Mouse (Mus musculus): ENCODE measurements around the gene Ttc23l. TPM values are rescaled to one million over a fixed set of nuclear protein-coding genes. Genes with fewer than 3 reads are reported as not detected.

Gene Ttc23l
- polyA plus RNA-seq (2014; fragmentation: Nextera tagmentation; extraction: Ambion mirVana) = not detected in 2 replicates

DNA sequence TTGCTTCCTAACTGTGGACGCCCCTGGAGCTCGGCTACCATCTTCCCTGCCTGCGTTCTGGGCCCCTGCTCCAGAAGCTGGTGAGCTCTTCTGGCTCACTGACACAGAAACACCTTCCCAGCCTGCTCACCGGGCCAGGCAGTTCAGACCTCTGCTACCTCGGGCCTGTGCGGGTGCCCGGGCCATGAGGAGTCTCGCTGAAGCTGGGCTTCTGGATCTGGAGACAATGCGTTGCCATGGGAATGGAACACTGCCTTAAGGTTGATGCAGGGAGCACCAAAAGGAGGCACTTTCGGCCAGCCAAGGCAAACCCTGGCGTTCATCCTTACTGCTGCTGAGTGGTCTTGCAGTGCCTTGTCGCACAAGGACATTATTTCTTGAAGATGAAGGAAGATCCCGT, at the start of gene Ttc23l:
Ttc23l (minus strand) TSS at position 204 of the 400 bp plus-strand sequence.
- no peaks in the 10 kb centered on the region for H3K27me3 ChIP-seq (ENCODE audit: control insufficient read depth, insufficient read depth, low read length)
- 88% methylated on average over 13 of the region's 13 CpGs for WGBS
- no peak within 1 kb of the TSS for H3K4me3 ChIP-seq (ENCODE audit: low read depth, low read length)
- H3K36me3 ChIP-seq (ENCODE audit: control insufficient read depth, insufficient read depth, low read length) = no peaks in the 10 kb centered on the region
- no peak within 1 kb of the TSS for H3K27ac ChIP-seq (ENCODE audit: low read depth, low read length)
- H3K4me2 ChIP-seq (ENCODE audit: low read depth, low read length) = no peak within 1 kb of the TSS
- H3K4me1 ChIP-seq (ENCODE audit: control insufficient read depth, insufficient read depth, low read length) = no peaks in the 10 kb centered on the region
- H3K9ac ChIP-seq (replicated peaks; ENCODE audit: low read depth, low read length) = no peak within 1 kb of the TSS
- no peak for ATAC-seq (ENCODE audit: low read depth)
- H3K9me3 ChIP-seq (ENCODE audit: control insufficient read depth, low read length) = no peaks in the 10 kb centered on the region

DNA sequence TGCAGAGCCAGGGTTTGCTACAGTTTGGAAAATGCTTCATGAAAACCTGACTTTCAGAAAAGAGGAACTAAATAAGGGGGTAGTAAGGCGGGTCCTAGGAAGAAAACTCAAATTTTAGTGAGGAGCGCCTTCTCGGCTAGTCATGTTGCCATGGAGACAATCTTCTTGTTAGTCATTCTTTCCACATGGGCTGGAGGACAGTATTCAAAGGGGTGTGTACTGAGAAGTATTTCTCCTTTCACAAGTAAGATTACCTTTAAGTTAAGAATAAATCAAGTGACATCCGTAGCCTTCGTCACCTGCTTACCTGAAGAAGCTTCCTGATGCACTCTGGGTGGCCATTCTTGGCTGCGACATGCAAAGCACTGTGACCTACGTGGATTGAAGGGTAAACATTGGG, 40.9 kb upstream of the Ttc23l start:
- 59% methylated on average over 7 of the region's 7 CpGs for WGBS
- no peaks in the 10 kb centered on the region for H3K27me3 ChIP-seq (ENCODE audit: control insufficient read depth, insufficient read depth, low read length)
- no peak overlapping the region for H3K27ac ChIP-seq (ENCODE audit: low read depth, low read length)
- no peaks in the 10 kb centered on the region for H3K36me3 ChIP-seq (ENCODE audit: control insufficient read depth, insufficient read depth, low read length)
- no peaks in the 10 kb centered on the region for H3K9me3 ChIP-seq (ENCODE audit: control insufficient read depth, low read length)
- H3K9ac ChIP-seq (replicated peaks; ENCODE audit: low read depth, low read length) = no peak overlapping the region
- H3K4me3 ChIP-seq (ENCODE audit: low read depth, low read length) = no peak overlapping the region
- no peak for ATAC-seq (ENCODE audit: low read depth)
- no peaks in the 10 kb centered on the region for H3K4me1 ChIP-seq (ENCODE audit: control insufficient read depth, insufficient read depth, low read length)
- no peak overlapping the region for H3K4me2 ChIP-seq (ENCODE audit: low read depth, low read length)

DNA sequence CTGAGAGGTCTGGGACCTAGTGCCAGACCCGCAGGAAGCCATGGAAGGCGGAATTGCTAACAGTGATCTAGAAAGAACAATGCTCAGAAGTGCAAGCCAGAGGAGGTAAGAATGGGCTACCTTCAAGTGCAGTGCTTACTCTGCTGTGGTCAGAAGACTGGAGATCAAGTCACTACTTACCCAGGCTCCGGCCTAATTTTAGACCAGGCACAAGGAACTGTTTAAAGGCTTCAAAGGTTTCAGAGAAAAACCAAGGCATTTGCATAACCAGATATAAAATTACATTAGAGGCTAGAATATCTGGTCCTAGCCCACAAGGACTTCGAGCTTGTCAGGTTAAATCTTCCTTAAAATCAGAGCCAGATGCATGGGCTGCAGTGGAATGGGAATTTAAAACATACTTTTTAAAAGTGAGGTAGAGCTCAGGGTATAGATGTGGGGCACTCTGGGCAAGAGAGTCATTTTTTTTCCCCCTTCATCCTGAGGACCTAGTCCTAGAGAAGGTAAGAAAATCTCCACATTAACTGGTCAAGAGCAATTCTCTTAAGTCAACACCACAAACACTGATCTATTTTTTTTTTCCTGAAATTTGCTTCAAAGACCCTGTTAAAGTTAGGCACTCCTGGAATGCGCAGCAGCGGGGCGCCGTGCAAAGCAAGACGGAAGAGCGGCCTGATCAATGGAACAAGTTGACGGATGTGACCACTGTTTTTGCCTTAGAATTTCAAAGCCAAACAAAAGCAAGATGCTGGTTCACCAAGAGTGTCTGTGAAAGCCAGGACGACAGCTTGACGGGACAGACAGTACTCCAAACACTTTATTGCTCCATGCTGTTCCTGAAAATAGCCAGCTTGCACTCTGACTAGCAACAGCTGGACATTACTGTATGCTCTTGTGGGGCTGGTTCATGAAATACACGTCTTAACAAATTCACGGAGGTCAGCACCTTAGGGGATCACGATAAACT, 40.1 kb upstream of the Ttc23l start:
- Histone ChIP-seq H3K4me1 (ENCODE audit: control insufficient read depth, insufficient read depth, low read length) (no peaks in the 10 kb centered on the region), H3K4me2 (ENCODE audit: low read depth, low read length) (no peak overlapping the region), H3K27me3 (ENCODE audit: control insufficient read depth, insufficient read depth, low read length) (no peaks in the 10 kb centered on the region), H3K4me3 (ENCODE audit: low read depth, low read length) (no peak overlapping the region), H3K9me3 (ENCODE audit: control insufficient read depth, low read length) (no peaks in the 10 kb centered on the region), H3K9ac (replicated peaks; ENCODE audit: low read depth, low read length) (no peak overlapping the region), H3K36me3 (ENCODE audit: control insufficient read depth, insufficient read depth, low read length) (no peaks in the 10 kb centered on the region), H3K27ac (ENCODE audit: low read depth, low read length) (no peak overlapping the region)
- ATAC-seq (ENCODE audit: low read depth) = no peak
- WGBS = 51% methylated on average over 16 of the region's 16 CpGs

DNA sequence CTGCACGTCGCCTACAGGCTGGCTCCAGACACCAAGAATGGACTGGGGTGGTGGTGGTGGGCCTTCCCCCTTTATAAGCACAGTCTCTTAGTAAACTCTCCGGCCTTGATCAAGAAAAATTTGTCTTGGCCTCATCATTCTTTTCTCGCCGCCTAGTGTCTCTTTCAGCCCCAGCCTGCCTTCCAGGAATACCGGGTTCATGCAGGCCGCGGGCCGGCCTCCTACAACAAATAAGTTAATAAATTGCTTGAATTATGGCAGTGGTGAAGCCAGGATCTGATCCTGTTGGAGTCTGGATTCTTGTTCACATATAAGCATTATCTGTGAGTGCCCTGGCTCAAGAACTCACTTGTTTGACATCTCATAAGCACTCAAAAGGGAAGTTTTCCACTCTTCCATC, 38.4 kb upstream of the Ttc23l start:
- no peaks in the 10 kb centered on the region for H3K27me3 ChIP-seq (ENCODE audit: control insufficient read depth, insufficient read depth, low read length)
- no peak overlapping the region for H3K4me2 ChIP-seq (ENCODE audit: low read depth, low read length)
- H3K4me1 ChIP-seq (ENCODE audit: control insufficient read depth, insufficient read depth, low read length) = no peaks in the 10 kb centered on the region
- H3K4me3 ChIP-seq (ENCODE audit: low read depth, low read length) = no peak overlapping the region
- no peaks in the 10 kb centered on the region for H3K36me3 ChIP-seq (ENCODE audit: control insufficient read depth, insufficient read depth, low read length)
- no peak overlapping the region for H3K9ac ChIP-seq (replicated peaks; ENCODE audit: low read depth, low read length)
- ATAC-seq (ENCODE audit: low read depth) = no peak
- H3K9me3 ChIP-seq (ENCODE audit: control insufficient read depth, low read length) = no peaks in the 10 kb centered on the region
- WGBS = 91% methylated on average over 9 of the region's 9 CpGs
- H3K27ac ChIP-seq (ENCODE audit: low read depth, low read length) = no peak overlapping the region

DNA sequence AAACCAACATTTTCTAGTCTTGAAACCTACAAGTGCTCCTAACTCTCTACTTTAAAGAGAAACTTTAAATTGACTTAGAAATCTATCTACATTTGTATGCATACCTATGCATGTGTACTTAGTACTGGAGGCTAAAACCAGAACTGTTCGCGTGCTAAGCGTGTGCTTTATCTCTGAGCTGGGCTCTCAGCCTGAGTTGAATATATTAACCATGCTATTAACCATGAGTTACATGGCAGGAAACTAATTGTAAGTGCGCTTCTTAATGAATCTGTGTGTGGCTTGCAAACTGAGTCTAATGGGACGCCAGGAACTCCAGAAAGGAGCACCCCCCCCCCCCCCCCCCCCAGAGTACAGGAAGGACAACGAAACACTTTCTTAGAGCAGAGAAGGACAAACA, 36.9 kb upstream of the Ttc23l start:
- 61% methylated on average over 6 of the region's 6 CpGs for WGBS
- ATAC-seq (ENCODE audit: low read depth) = no peak

DNA sequence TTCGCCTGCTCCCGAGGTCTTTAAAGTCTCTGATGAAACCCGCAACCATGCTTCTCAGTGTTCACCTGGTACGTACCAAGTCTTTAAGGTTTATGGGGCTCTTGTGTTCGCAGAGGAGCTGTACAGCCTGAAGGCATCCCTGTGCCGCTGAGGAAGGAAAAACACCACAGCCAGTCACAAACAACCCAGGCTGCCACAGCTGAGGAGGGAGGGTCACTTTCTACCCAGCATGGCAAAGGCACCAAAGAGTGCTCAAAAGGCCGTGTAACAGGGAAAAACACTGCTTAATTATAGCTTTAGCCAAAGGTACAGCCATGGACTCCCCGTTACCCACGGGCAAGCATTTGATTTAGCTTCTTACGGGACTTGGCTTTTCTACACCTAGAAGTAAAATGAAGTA, 36.4 kb upstream of the Ttc23l start:
- H3K4me2 ChIP-seq (ENCODE audit: low read depth, low read length) = no peak overlapping the region
- ATAC-seq (ENCODE audit: low read depth) = no peak
- no peak overlapping the region for H3K9ac ChIP-seq (replicated peaks; ENCODE audit: low read depth, low read length)

More for the DNA sequence above, 36.9 kb upstream of the Ttc23l start:
- H3K27ac ChIP-seq (ENCODE audit: low read depth, low read length) = no peak overlapping the region
- no peaks in the 10 kb centered on the region for H3K9me3 ChIP-seq (ENCODE audit: control insufficient read depth, low read length)
- no peaks in the 10 kb centered on the region for H3K4me1 ChIP-seq (ENCODE audit: control insufficient read depth, insufficient read depth, low read length)
- H3K9ac ChIP-seq (replicated peaks; ENCODE audit: low read depth, low read length) = no peak overlapping the region
- no peak overlapping the region for H3K4me2 ChIP-seq (ENCODE audit: low read depth, low read length)
- H3K27me3 ChIP-seq (ENCODE audit: control insufficient read depth, insufficient read depth, low read length) = no peaks in the 10 kb centered on the region
- H3K36me3 ChIP-seq (ENCODE audit: control insufficient read depth, insufficient read depth, low read length) = no peaks in the 10 kb centered on the region
- H3K4me3 ChIP-seq (ENCODE audit: low read depth, low read length) = no peak overlapping the region

DNA sequence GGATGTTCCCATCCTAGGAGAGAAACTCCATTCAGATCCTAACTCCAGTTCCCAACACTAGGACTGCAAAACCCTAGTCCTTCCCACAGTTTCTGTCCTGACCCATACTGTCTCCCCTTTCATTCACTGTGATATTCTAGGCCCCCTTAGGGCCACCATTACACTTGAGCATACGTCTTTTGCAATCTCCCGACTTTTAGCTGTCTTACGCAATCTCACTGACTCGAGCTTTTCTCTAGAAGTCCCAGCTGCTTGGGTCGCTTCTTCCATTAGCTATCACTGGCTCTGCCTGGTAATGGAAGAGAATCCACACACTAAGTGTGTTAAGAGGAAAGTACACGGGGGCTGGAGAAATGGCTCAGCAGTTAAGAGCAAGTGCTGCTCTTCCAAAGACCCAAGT, 34.6 kb upstream of the Ttc23l start:
- no peak overlapping the region for H3K4me2 ChIP-seq (ENCODE audit: low read depth, low read length)
- H3K9ac ChIP-seq (replicated peaks; ENCODE audit: low read depth, low read length) = no peak overlapping the region
- no peaks in the 10 kb centered on the region for H3K27me3 ChIP-seq (ENCODE audit: control insufficient read depth, insufficient read depth, low read length)
- no peak for ATAC-seq (ENCODE audit: low read depth)
- no peaks in the 10 kb centered on the region for H3K4me1 ChIP-seq (ENCODE audit: control insufficient read depth, insufficient read depth, low read length)
- H3K9me3 ChIP-seq (ENCODE audit: control insufficient read depth, low read length) = no peaks in the 10 kb centered on the region
- WGBS = 91% methylated on average over 6 of the region's 6 CpGs
- no peak overlapping the region for H3K4me3 ChIP-seq (ENCODE audit: low read depth, low read length)
- no peaks in the 10 kb centered on the region for H3K36me3 ChIP-seq (ENCODE audit: control insufficient read depth, insufficient read depth, low read length)
- no peak overlapping the region for H3K27ac ChIP-seq (ENCODE audit: low read depth, low read length)

More for the DNA sequence above, 36.4 kb upstream of the Ttc23l start:
- Histone ChIP-seq H3K36me3 (ENCODE audit: control insufficient read depth, insufficient read depth, low read length) (no peaks in the 10 kb centered on the region), H3K27ac (ENCODE audit: low read depth, low read length) (no peak overlapping the region), H3K4me3 (ENCODE audit: low read depth, low read length) (no peak overlapping the region), H3K9me3 (ENCODE audit: control insufficient read depth, low read length) (no peaks in the 10 kb centered on the region), H3K4me1 (ENCODE audit: control insufficient read depth, insufficient read depth, low read length) (no peaks in the 10 kb centered on the region), H3K27me3 (ENCODE audit: control insufficient read depth, insufficient read depth, low read length) (no peaks in the 10 kb centered on the region)
- 83% methylated on average over 10 of the region's 10 CpGs for WGBS

DNA sequence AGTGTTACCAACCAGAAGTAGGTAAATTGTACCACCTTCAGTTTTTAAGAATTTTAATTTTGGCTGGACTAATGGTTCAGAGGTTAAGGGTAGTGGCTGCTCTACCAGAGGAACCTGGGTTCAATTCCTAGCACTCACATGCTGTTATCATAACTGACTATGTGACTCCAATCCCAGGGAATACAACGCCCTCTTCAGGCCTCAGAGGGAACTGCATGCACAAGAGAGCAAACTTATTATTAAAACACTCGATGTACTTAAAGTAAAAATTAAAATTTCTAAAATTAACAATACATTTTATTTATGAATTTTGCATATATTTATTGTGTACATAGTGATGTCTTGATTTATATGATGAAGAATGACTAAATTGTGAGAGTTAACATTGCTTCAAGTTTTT, 28.1 kb upstream of the Ttc23l start:
- no peaks in the 10 kb centered on the region for H3K27me3 ChIP-seq (ENCODE audit: control insufficient read depth, insufficient read depth, low read length)
- no peak overlapping the region for H3K4me3 ChIP-seq (ENCODE audit: low read depth, low read length)
- H3K9me3 ChIP-seq (ENCODE audit: control insufficient read depth, low read length) = no peaks in the 10 kb centered on the region
- H3K9ac ChIP-seq (replicated peaks; ENCODE audit: low read depth, low read length) = no peak overlapping the region
- no peak overlapping the region for H3K4me2 ChIP-seq (ENCODE audit: low read depth, low read length)
- 87% methylated on average over 2 of the region's 2 CpGs for WGBS
- no peaks in the 10 kb centered on the region for H3K36me3 ChIP-seq (ENCODE audit: control insufficient read depth, insufficient read depth, low read length)
- H3K27ac ChIP-seq (ENCODE audit: low read depth, low read length) = no peak overlapping the region
- no peaks in the 10 kb centered on the region for H3K4me1 ChIP-seq (ENCODE audit: control insufficient read depth, insufficient read depth, low read length)
- ATAC-seq (ENCODE audit: low read depth) = no peak

DNA sequence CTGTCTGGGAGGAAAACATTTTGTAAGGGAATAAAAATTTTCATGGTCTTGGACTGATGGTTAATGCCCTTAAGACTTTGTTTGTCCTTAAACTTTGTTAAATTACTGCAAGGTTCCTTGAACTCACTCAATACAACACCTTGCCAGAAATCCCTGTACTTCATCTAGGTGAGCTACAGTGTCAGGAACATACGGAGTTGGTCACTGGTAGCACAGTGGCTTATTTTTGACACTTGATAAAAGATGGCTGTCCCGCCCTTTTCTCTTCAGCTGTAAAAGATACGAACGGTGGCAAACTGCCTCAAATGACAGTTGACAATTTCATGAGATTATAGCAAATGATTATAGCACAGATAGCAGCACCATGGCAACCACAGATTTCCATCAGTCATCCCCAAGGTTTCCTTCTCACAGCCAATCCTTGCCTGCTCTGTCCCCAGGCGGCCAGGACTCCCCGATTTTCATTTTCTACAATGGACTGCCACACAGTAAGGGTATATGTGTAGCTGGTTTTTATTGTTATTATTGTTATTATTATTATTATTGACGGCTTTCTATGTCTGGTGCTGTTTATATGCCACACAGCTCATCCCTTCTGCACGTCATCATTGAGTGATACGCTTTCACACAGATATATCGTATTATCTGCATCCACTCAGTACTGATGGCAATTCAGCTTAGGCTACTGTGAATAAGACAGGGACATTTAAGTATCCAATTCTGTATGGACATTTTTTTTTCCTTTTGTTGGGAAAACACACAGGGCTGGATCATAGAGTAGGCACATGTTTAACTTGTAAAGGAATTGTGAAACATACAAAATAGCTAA, 26.1 kb upstream of the Ttc23l start:
- H3K27me3 ChIP-seq (ENCODE audit: control insufficient read depth, insufficient read depth, low read length) = no peaks in the 10 kb centered on the region
- ATAC-seq (ENCODE audit: low read depth) = peak; percentile 78
- WGBS = 77% methylated on average over 10 of the region's 10 CpGs
- H3K9ac ChIP-seq (replicated peaks; ENCODE audit: low read depth, low read length) = no peak overlapping the region
- H3K4me2 ChIP-seq (ENCODE audit: low read depth, low read length) = no peak overlapping the region
- no peak overlapping the region for H3K4me3 ChIP-seq (ENCODE audit: low read depth, low read length)
- no peaks in the 10 kb centered on the region for H3K36me3 ChIP-seq (ENCODE audit: control insufficient read depth, insufficient read depth, low read length)
- no peaks in the 10 kb centered on the region for H3K9me3 ChIP-seq (ENCODE audit: control insufficient read depth, low read length)
- H3K4me1 ChIP-seq (ENCODE audit: control insufficient read depth, insufficient read depth, low read length) = no peaks in the 10 kb centered on the region
- no peak overlapping the region for H3K27ac ChIP-seq (ENCODE audit: low read depth, low read length)

All from neural tube, embryonic 14.5 days (tissue).